Mouse (Mus musculus) spleen, postnatal 36 days (tissue): Measurements from ENCODE around the gene Nfe2l3.

Experiments used
- DNase-seq, 2 experiments: peaks; one replicate each; pipeline ENCODE4 v3.0.0; 2022; ENCODE audit warnings: low spot score in 2 of 2, mixed read lengths in 1 of 2

The Nfe2l3 gene

GRCm38 (mm10) chr6:51485646-51486045, 53.2 kb downstream of the Nfe2l3 start:
- no peak for DNase-seq

DNA sequence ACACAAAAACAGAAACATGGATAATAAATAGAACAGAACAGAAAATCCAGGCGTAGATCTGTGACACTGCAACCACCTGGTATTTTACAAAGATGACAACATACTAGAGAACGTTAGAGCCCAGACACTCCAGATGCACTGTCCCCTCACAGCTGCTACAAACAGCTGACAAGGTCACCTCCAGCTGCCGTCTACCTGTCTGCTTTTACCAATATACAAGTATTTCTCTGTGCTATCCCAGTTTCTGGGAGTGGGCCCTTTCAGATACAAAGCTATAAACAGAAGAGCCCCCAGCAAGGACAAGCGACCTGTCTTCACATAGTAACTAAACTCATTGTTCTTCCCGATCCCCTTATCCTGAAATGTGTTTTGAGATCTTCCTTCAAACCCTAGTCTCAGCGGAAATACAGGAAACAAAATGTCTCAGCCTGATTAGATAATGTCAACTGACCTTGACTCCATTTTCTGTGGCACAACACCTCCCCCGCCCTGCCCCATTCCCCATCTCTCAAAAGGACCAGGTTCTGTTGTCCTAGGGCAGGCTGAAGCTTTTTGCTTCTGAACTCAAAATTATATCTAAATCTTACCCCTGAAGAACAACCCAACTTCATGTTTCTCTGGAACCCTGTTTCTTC, 53.7 kb downstream of the Nfe2l3 start:
- no peak for DNase-seq

DNA sequence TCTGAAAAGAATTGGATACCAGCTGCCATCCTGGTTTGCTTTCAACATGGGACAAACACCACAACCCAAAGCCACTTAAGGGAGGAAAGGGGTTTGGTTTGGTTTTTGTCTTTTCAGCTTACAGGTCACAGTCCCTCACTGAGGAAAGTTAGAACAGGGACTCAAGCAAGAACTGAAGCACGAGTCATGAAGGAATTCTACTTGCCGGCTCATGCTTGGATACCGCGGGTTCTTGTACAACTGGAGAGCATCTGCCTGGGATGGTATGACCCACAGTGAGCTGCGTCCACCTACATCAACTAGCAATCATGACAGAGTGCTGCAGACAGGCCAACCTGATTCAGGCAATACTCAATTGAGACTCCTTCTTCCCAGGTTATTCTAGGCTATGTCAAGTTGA, 54.3 kb downstream of the Nfe2l3 start:
- DNase-seq, result no peak

- DNase-seq, result no peak
Observed at GRCm38 (mm10) chr6:51489787-51490186, 57.3 kb downstream of the Nfe2l3 start.

- DNase-seq, result no peak
Observed at GRCm38 (mm10) chr6:51497321-51498111, 65.0 kb downstream of the Nfe2l3 start.

DNA sequence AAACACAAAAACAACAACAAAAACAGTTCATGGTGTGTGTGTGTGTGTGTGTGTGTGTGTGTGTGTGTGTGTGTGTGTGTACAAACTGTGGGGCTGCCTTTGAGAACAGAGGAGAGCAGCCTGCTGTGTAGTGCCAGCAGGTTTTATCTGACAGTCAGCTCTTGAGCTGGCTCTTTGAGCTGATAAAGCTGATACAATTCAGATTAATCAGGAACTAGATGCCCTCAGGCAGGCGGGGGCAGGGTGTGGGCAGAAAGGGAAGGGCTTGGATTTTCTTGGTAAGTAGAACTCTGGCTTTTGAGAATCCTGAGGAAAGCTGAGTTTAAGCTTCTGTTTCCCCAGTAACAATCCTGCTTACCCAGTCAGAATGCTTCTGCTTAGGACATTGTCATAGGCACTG, 73.2 kb downstream of the Nfe2l3 start:
- DNase-seq, result no peak

- DNase-seq, result no peak
Observed at GRCm38 (mm10) chr6:51507556-51507955, 75.1 kb downstream of the Nfe2l3 start.
